Mouse (Mus musculus) intestine, embryonic 14.5 days (tissue): ENCODE results near the gene Irf2. TPM values are rescaled to one million over a fixed set of nuclear protein-coding genes. Genes with fewer than 3 reads are reported as not detected.

Experiments used
- ATAC-seq: fragments of 200-750 bp; cut with Nextera tagmentation; replicated peaks from 2 replicates; pipeline ENCODE4 v1.8.0; 2017; ENCODE audit warnings: low read depth, moderate number of reproducible peaks, moderate TSS enrichment, moderate library complexity; ENCODE audit not compliant: low FRiP score, low TSS enrichment
- DNase-seq: peaks from one replicate; pipeline ENCODE4 v3.0.0-alpha.2; 2018; ENCODE audit warnings: low spot score
- H3K27ac ChIP-seq: fragments of 300-500 bp; sonication (generic); 2 replicates; pipeline ENCODE4 v1.5.1; 2014; ENCODE audit warnings: low read depth, mild to moderate bottlenecking, control low read depth
- H3K27me3 ChIP-seq: fragments of 300-500 bp; sonication (generic); replicated peaks from 2 replicates; pipeline ENCODE4 v1.6.1; 2014; ENCODE audit warnings: low read length, control low read depth; ENCODE audit not compliant: control insufficient read depth, insufficient read depth
- H3K36me3 ChIP-seq: fragments of 300-500 bp; sonication (generic); 2 replicates; pipeline ENCODE4 v1.6.1; 2014; ENCODE audit warnings: low read length, control low read depth; ENCODE audit not compliant: control insufficient read depth, insufficient read depth
- H3K4me1 ChIP-seq: fragments of 300-500 bp; sonication (generic); replicated peaks from 2 replicates; pipeline ENCODE4 v1.6.1; 2014; ENCODE audit warnings: low read length, control low read depth, mixed read lengths; ENCODE audit not compliant: control insufficient read depth, insufficient read depth
- H3K4me2 ChIP-seq: fragments of 300-500 bp; sonication (generic); 2 replicates; pipeline ENCODE4 v1.6.1; 2014; ENCODE audit warnings: low read length
- H3K4me3 ChIP-seq: fragments of 300-500 bp; sonication (generic); 2 replicates; pipeline ENCODE4 v1.5.1; 2014; ENCODE audit warnings: low read depth, low read length, control low read depth, mixed read lengths
- H3K9ac ChIP-seq: fragments of 300-500 bp; sonication (generic); 2 replicates; pipeline ENCODE4 v1.6.1; 2014; ENCODE audit warnings: mild to moderate bottlenecking, low read length
- H3K9me3 ChIP-seq: fragments of 300-500 bp; sonication (generic); 2 replicates; pipeline ENCODE4 v1.6.1; 2016; ENCODE audit warnings: low read length, control low read depth; ENCODE audit not compliant: control insufficient read depth
- WGBS: fragments of 180-500 bp; shearing (Covaris S2); extraction: QIAGEN DNeasy Blood & Tissue Kit; methylation state at CpG from one replicate; pipeline ENCODE4 v1.1.7; 2014; 5-methylcytosine and 5-hydroxymethylcytosine counted together
- polyA plus RNA-seq: library from polyadenylated mRNA; unstranded; fragments of >200 nt; fragmentation: Nextera tagmentation; extraction: Ambion mirVana; gene quantifications from 2 replicates; pipeline ENCODE4 v1.2.1, GENCODE M21; 2014

The Irf2 gene
- polyA plus RNA-seq, 1 experiment from 2014 or later: 25.4 TPM

GRCm38 (mm10) chr8:46769408-46770180 is 30.1 kb downstream of the Irf2 start:
- DNase-seq (no peak), ATAC-seq (no peak)
- H3K4me1 ChIP-seq: no peaks in the 10 kb centered on the region
- WGBS: 78% methylated on average over 11 of the region's 11 CpGs
- no peaks in the 10 kb centered on the region for H3K36me3 ChIP-seq
- peak overlapping the region; percentile 22; the same call in 1 of the 2 replicates for H3K27ac ChIP-seq
- no peak overlapping the region for H3K4me2 ChIP-seq
- no peaks in the 10 kb centered on the region for H3K27me3 ChIP-seq
- no peaks in the 10 kb centered on the region for H3K9me3 ChIP-seq
- H3K9ac ChIP-seq: no peak overlapping the region
- no peak overlapping the region for H3K4me3 ChIP-seq

GRCm38 (mm10) chr8:46770905-46771516 is 31.5 kb downstream of the Irf2 start:
- WGBS: 86% methylated on average over 7 of the region's 7 CpGs
- H3K4me2 ChIP-seq: no peak overlapping the region
- H3K27ac ChIP-seq: no peak overlapping the region
- ATAC-seq (no peak), DNase-seq (no peak)
- H3K36me3 ChIP-seq: no peaks in the 10 kb centered on the region
- H3K9ac ChIP-seq: no peak overlapping the region
- H3K4me1 ChIP-seq: no peaks in the 10 kb centered on the region
- no peaks in the 10 kb centered on the region for H3K9me3 ChIP-seq
- H3K27me3 ChIP-seq: no peaks in the 10 kb centered on the region
- H3K4me3 ChIP-seq: no peak overlapping the region

GRCm38 (mm10) chr8:46772801-46773200 is 33.3 kb downstream of the Irf2 start:
- H3K9ac ChIP-seq: no peak overlapping the region
- H3K27ac ChIP-seq: no peak overlapping the region
- WGBS: 86% methylated on average over 6 of the region's 6 CpGs
- H3K9me3 ChIP-seq: no peaks in the 10 kb centered on the region
- DNase-seq (no peak), ATAC-seq (no peak)
- no peaks in the 10 kb centered on the region for H3K4me1 ChIP-seq
- H3K4me3 ChIP-seq: no peak overlapping the region
- H3K27me3 ChIP-seq: no peaks in the 10 kb centered on the region
- no peak overlapping the region for H3K4me2 ChIP-seq
- no peaks in the 10 kb centered on the region for H3K36me3 ChIP-seq

- 91% methylated on average over 10 of the region's 10 CpGs for WGBS
- no peaks in the 10 kb centered on the region for H3K9me3 ChIP-seq
- 0 out of 2 replicates have a peak, but pooled peaks cover 2% of the 10 kb centered on the region for H3K36me3 ChIP-seq
- ATAC-seq (no peak), DNase-seq (no peak)
- no peak overlapping the region for H3K27ac ChIP-seq
- no peak overlapping the region for H3K4me2 ChIP-seq
- no peak overlapping the region for H3K9ac ChIP-seq
- H3K27me3 ChIP-seq: no peaks in the 10 kb centered on the region
- H3K4me1 ChIP-seq: 0 out of 2 replicates have a peak, but pooled peaks cover 2% of the 10 kb centered on the region
- no peak overlapping the region for H3K4me3 ChIP-seq
Measured at GRCm38 (mm10) chr8:46777760-46778460, 38.4 kb downstream of the Irf2 start.

- no peaks in the 10 kb centered on the region for H3K27me3 ChIP-seq
- H3K4me1 ChIP-seq: 0 out of 2 replicates have a peak, but pooled peaks cover 2% of the 10 kb centered on the region
- DNase-seq (no peak), ATAC-seq (no peak)
- no peak overlapping the region for H3K4me2 ChIP-seq
- H3K36me3 ChIP-seq: 0 out of 2 replicates have a peak, but pooled peaks cover 2% of the 10 kb centered on the region
- H3K9me3 ChIP-seq: no peaks in the 10 kb centered on the region
- H3K4me3 ChIP-seq: no peak overlapping the region
- no peak overlapping the region for H3K27ac ChIP-seq
- 75% methylated on average over 6 of the region's 6 CpGs for WGBS
- H3K9ac ChIP-seq: no peak overlapping the region
Measured at GRCm38 (mm10) chr8:46781067-46781657, 41.6 kb downstream of the Irf2 start.

- 89% methylated on average over 5 of the region's 5 CpGs for WGBS
- Histone ChIP-seq H3K9ac (no peak overlapping the region), H3K4me3 (no peak overlapping the region), H3K27me3 (no peaks in the 10 kb centered on the region), H3K27ac (no peak overlapping the region), H3K9me3 (no peaks in the 10 kb centered on the region), H3K4me2 (no peak overlapping the region), H3K36me3 (0 out of 2 replicates have a peak, but pooled peaks cover 2% of the 10 kb centered on the region), H3K4me1 (0 out of 2 replicates have a peak, but pooled peaks cover 2% of the 10 kb centered on the region)
- no peak for ATAC-seq
- DNase-seq: no peak
Measured at GRCm38 (mm10) chr8:46782254-46782653, 42.7 kb downstream of the Irf2 start.

- Histone ChIP-seq H3K36me3 (no peaks in the 10 kb centered on the region), H3K4me2 (no peak overlapping the region), H3K4me1 (no peaks in the 10 kb centered on the region), H3K4me3 (no peak overlapping the region), H3K9me3 (no peaks in the 10 kb centered on the region), H3K27ac (no peak overlapping the region), H3K9ac (no peak overlapping the region), H3K27me3 (no peaks in the 10 kb centered on the region)
- WGBS: 70% methylated on average over 2 of the region's 2 CpGs
- ATAC-seq (no peak), DNase-seq (no peak)
Measured at GRCm38 (mm10) chr8:46785070-46785469, 45.5 kb downstream of the Irf2 start.

- ATAC-seq (no peak), DNase-seq (no peak)
- WGBS: 85% methylated on average over 6 of the region's 6 CpGs
- Histone ChIP-seq H3K27me3 (no peaks in the 10 kb centered on the region), H3K4me3 (no peak overlapping the region), H3K4me2 (no peak overlapping the region), H3K36me3 (no peaks in the 10 kb centered on the region), H3K4me1 (no peaks in the 10 kb centered on the region), H3K27ac (no peak overlapping the region), H3K9ac (no peak overlapping the region), H3K9me3 (no peaks in the 10 kb centered on the region)
Measured at GRCm38 (mm10) chr8:46785926-46786325, 46.4 kb downstream of the Irf2 start.
